Mouse (Mus musculus): ENCODE measurements around the gene Cenpm.

Gene Cenpm

GRCm38 (mm10) chr15:82213222-82213621, 31.3 kb downstream of the Cenpm start:
- DNase-seq, result peak; percentile 67 to 69

DNA sequence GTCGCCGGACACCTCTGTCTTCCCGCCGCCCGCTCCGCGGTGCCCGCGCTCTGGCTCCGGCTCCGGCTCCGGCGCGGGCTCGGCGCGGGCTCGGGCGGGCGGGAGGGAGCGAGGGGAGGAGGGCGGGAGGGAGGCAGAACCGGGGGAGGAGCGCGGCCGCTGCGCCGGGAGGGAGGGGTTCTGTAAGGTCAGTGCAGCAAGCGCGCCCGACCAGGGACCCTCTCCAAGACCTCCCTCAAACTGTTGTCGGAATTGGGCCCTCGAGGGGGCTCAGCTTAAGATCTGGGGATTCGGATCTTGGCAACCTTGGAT, 31.8 kb downstream of the Cenpm start, which contains the start of gene Shisa8:
Shisa8 (minus strand) TSS at position 64 of the 312 bp plus-strand sequence.
- peak; percentile 80 to 84 for DNase-seq

GRCm38 (mm10) chr15:82211911-82212751, 32.4 kb downstream of the Cenpm start:
- peak; percentile 78 to 80 for DNase-seq

- DNase-seq, result no peak
Measured at GRCm38 (mm10) chr15:82211281-82211680, 33.3 kb downstream of the Cenpm start.

- DNase-seq, result no peak
Measured at GRCm38 (mm10) chr15:82210801-82211200, 33.7 kb downstream of the Cenpm start.

DNA sequence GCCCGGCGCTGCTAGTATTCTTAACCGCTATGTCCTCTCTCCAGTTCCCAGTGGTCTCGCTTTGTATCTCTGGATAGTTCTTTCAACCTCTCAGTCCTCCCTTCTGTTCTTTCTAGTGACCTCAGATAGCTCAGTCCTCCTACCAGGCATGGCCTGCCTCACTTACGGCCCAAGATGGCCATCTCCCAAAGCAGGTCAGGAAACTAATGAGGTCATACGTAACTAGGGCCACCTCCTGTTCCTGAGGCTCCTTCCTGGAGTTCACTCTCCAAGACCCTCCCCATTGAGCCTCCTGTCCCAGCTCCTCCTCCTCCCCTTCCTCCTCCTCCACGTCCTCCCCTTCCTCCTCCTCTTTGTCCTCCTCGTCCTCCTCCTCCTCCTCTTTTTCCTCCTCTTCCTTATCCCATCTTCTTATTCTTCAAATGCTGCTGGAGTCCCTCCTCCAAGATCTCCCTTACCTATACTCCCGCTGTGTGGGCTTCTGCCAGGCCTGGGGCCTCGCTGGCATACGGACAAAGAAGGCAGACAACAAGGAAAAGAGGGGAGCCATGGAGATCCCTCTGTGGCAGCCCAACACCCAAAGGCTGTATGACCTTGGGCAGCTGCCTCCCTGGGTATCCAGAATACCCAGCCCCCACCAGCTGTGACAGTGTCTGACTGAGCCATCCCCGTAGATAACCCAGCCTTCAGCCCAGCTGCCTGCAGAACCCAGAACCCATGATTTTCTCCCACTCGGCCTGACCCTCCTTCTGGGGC, 35.1 kb downstream of the Cenpm start:
- DNase-seq, result peak; percentile 71 to 78

- DNase-seq, result no peak
Measured at GRCm38 (mm10) chr15:82208307-82208706, 36.2 kb downstream of the Cenpm start.

- DNase-seq, result peak; percentile 60 to 61
Measured at GRCm38 (mm10) chr15:82207504-82208219, 36.9 kb downstream of the Cenpm start.

DNA sequence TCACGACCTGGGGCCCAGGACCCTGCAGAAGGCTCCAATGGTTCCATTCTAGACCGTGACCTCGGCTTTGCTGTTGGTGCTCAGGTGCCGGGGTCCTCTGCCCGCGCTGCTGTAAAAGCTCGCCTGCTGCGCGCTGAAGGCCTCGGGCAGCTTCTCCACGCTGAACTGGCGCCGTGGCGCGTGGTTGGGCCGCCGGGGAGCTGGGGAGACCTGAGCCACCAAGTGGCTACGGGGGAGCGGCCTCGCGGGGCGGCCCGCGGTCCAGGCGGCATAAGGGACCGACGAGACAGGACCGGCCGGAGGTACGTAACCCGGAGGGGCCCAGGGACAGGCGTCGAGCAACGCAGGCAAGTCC, 37.5 kb downstream of the Cenpm start:
- peak in 1 of 2 experiments; percentile 61 for DNase-seq

GRCm38 (mm10) chr15:82206365-82207104, 38.0 kb downstream of the Cenpm start:
- peak; percentile 100 for DNase-seq

- peak in 1 of 2 experiments; percentile 30 for DNase-seq
Measured at GRCm38 (mm10) chr15:82204680-82205371, 39.7 kb downstream of the Cenpm start.

DNA sequence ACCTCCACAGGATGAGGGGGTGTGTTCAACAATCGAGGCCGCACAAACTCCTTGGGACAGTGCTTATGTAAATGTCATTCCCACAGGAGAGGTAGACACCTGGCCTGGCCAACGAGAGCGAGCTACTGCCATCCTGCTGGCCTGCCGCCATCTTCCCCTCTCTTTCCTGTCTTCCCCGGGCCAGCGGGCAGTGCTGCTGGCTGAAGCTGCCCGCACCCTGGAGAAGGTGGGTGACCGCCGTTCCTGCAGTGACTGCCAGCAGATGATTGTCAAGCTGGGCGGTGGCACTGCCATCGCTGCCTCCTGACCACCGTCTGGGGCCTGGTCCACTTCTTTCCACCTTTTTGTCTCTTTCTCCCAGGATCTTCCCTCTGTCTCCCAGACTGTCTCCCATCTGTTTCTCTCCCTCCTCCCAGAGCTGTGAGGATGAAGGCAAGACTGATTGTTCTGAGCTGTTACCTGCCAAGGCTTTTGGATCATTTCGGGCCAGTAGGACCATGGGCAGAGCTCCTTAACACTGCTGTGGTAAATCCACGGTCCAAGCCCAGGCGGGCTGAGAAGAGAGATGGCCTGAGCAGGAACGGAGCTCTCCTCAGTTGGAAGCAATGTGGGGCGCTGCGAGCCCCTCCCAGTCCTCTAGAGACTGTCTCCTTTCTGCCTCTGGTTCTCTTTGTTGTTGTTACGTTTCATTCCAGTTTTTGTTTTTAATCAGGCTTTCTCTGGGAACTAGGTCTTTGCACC, 40.8 kb downstream of the Cenpm start:
- DNase-seq, result peak; percentile 87 to 88

DNA sequence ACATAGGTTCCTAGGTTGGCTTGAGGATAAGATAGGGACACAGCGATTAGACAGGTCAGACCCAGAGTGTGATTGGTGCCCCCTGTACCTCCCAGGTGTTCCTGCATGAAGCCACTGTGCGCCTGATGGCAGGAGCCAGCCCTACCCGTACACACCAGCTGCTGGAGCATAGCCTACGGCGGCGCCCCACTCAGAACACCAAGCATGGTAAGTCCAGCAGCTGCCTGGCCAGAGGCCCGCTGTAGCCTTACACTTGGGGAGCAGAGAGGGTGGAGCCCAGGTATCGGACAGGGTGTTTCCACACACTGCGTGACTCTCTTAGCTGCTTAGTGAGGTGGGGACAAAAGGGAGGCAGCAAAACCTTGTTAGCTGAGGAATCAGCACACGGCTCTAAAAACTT, 41.5 kb downstream of the Cenpm start:
- peak in 1 of 2 experiments; percentile 33 for DNase-seq

DNA sequence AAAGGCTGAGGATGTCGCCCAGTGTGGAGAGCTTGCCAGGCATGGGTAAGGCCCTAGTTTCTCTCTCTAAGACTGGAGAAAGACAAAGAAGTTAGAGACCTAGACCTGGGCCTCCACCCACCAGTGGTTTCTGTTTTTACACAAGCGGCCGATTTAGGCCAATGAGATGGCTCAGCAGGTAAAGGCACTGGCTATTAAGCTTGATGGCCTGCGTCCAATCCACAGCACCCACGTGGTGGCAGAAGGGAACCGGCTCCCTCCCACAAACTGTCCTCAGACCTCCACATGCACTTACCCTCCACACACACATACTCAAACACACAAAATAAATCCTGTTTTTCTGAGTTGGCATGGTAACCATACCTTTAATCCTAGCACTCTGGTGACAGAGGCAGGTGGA, 42.5 kb downstream of the Cenpm start:
- peak in 1 of 2 experiments; percentile 47 for DNase-seq

DNA sequence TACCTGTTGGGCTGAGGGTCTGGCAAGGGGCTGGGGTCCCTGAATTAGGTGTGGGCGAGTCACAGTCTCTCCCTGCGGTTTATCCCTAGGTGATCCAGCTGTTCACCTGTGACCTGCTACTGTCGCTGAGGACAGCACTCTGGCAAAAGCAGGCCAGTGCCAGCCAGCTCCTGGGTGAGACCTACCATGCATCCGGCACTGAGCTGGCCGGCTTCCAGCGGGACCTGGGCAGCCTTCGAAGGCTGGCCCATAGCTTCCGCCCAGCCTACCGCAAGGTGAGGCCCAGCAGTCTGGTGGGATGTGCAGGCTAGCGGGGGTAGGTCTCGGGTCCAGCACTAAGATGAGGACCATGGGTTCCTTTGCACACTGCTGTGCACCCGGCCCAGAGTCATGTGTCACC, 45.0 kb downstream of the Cenpm start:
- peak; percentile 59 to 60 for DNase-seq

GRCm38 (mm10) chr15:82198342-82198741, 46.2 kb downstream of the Cenpm start:
- no peak for DNase-seq

DNA sequence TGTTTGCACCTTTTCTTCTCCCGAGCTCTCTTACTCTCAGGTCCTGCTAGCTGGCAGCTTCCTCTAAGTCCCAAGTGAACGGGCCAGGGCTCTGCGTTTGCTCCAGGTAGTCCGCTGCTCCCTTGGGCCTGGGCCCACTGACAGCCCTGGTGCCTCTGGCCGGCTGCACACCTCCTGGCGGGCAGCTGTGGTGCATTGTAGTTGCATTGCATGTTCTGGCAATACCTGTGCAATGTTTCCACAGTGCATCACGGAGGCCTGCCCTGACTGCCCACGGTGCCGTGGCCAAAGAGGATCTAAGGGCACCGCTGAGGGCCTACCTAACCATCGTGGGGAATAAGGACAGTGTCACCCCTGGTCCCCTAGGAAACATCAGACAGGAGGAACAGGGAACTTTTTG, 46.6 kb downstream of the Cenpm start:
- DNase-seq, result peak in 1 of 2 experiments; percentile 22

DNA sequence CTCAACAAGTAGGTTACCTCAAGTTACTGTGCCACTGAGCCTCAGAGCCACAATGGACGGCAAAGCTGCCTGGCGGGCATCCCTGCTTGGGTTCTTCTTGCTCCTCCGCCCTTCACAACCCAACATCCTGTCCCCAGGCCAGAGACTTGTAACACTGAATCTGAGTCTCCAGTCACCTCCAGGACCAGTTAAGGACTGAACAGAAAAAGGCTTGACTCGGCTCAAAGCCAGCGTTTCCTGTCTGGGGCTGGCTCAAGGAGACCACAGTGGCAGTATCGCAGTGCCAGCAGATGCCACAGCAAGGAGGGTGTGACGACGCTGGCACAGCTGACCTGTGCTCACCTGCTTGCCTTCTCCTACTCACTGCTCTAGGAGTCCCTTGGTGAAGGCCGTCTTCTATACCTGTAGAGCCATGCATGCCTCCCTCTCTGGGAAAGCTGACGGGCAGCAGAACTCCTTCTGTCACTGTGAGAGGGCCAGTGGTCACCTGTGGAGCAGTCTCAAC, 47.2 kb downstream of the Cenpm start:
- DNase-seq, result peak; percentile 32 to 44

GRCm38 (mm10) chr15:82196300-82196699, 48.2 kb downstream of the Cenpm start:
- DNase-seq, result peak; percentile 63 to 77

- DNase-seq, result peak in 1 of 2 experiments; percentile 55
Measured at GRCm38 (mm10) chr15:82192617-82193016, 51.9 kb downstream of the Cenpm start.
